Mouse (Mus musculus): ENCODE results near the gene Ovca2.

- TF ChIP-seq POLR2A (IDR thresholded peaks at IDR 0.05; ENCODE audit: insufficient read depth, low read depth, low read length): no peak
- no peak for TF ChIP-seq CTCF (IDR thresholded peaks at IDR 0.05; ENCODE audit: insufficient read depth, low read depth, low read length)
Observed at GRCm38 (mm10) chr11:75203926-75204325, 25.3 kb upstream of the Ovca2 start.

Data from olfactory bulb, adult 2 months (tissue).